Mouse (Mus musculus) brain, embryonic 18.5 days (tissue): Measurements from ENCODE around the gene Fam234b.

Experiments
- DNase-seq: peaks from one replicate; pipeline ENCODE4 v3.0.0-alpha.2; 2012; ENCODE audit warnings: low read depth, low spot score

Gene Fam234b

GRCm38 (mm10) chr6:135182925-135183324 is 14.9 kb upstream of the Fam234b start:
- no peak for DNase-seq

- DNase-seq, result no peak
Observed at GRCm38 (mm10) chr6:135183961-135184360, 13.8 kb upstream of the Fam234b start.

- no peak for DNase-seq
Observed at GRCm38 (mm10) chr6:135187076-135187917, 10.5 kb upstream of the Fam234b start.

- no peak for DNase-seq
Observed at GRCm38 (mm10) chr6:135188629-135189028, 9.1 kb upstream of the Fam234b start.

- no peak for DNase-seq
Observed at GRCm38 (mm10) chr6:135190122-135190521, 7.7 kb upstream of the Fam234b start.

GRCm38 (mm10) chr6:135191906-135192305 is 5.9 kb upstream of the Fam234b start:
- DNase-seq, result no peak

- DNase-seq, result no peak
Observed at GRCm38 (mm10) chr6:135192993-135193392, 4.8 kb upstream of the Fam234b start.

GRCm38 (mm10) chr6:135193733-135194132 is 4.0 kb upstream of the Fam234b start:
- no peak for DNase-seq

- no peak for DNase-seq
Observed at GRCm38 (mm10) chr6:135194907-135195306, 2.9 kb upstream of the Fam234b start.

- no peak for DNase-seq
Observed at GRCm38 (mm10) chr6:135196707-135197106, 1.1 kb upstream of the Fam234b start.

GRCm38 (mm10) chr6:135197446-135197845 is 331 bp upstream of the Fam234b start:
- DNase-seq, result no peak

- DNase-seq, result no peak
Observed at GRCm38 (mm10) chr6:135198726-135199125, 949 bp downstream of the Fam234b start.

- no peak for DNase-seq
Observed at GRCm38 (mm10) chr6:135200122-135200957, 2.6 kb downstream of the Fam234b start.

- no peak for DNase-seq
Observed at GRCm38 (mm10) chr6:135202668-135203067, 4.9 kb downstream of the Fam234b start.

GRCm38 (mm10) chr6:135203737-135204136 is 6.0 kb downstream of the Fam234b start:
- DNase-seq, result no peak

- no peak for DNase-seq
Observed at GRCm38 (mm10) chr6:135204869-135205268, 7.1 kb downstream of the Fam234b start.

GRCm38 (mm10) chr6:135205802-135206201 is 8.0 kb downstream of the Fam234b start:
- DNase-seq, result no peak

GRCm38 (mm10) chr6:135206909-135207308 is 9.1 kb downstream of the Fam234b start:
- DNase-seq, result peak; percentile 50

- no peak for DNase-seq
Observed at GRCm38 (mm10) chr6:135211169-135211568, 13.4 kb downstream of the Fam234b start.

- no peak for DNase-seq
Observed at GRCm38 (mm10) chr6:135212666-135213065, 14.9 kb downstream of the Fam234b start.

- no peak for DNase-seq
Observed at GRCm38 (mm10) chr6:135218330-135218729, 20.6 kb downstream of the Fam234b start.

- no peak for DNase-seq
Observed at GRCm38 (mm10) chr6:135219916-135220315, 22.1 kb downstream of the Fam234b start.
